Mouse (Mus musculus) stomach, adult 2 months (tissue): ENCODE data around the gene Gm14151. TPM values are rescaled to one million over a fixed set of nuclear protein-coding genes. Genes with fewer than 3 reads are reported as not detected.

Experiments used
- polyA plus RNA-seq: library from polyadenylated mRNA; depleted of rRNA; stranded (reverse); fragments of >200 nt; gene quantifications from 2 replicates; pipeline ENCODE4 v1.2.3, GENCODE M21; 2012; rRNA removed

Gene Gm14151
- not detected in 2 replicates for polyA plus RNA-seq

GRCm38 (mm10) chr2:151092250-151092649 is at the start of gene Gm14151:
TSS of gene Gm14151 (minus strand) at chr2:151092350.

GRCm38 (mm10) chr2:151097945-151098344 is 5.8 kb upstream of the Gm14151 start, which contains the start of gene Gm14147:
TSS of gene Gm14147 (plus strand) at chr2:151098245.

GRCm38 (mm10) chr2:151039232-151039695 is 52.9 kb downstream of the Gm14151 start, which contains the start of the genes Ninl and Nanp:
TSS of gene Ninl (minus strand) at chr2:151039382.
TSS of gene Nanp (minus strand) at chr2:151039398.

Other genes starting within 250 kb of the Gm14151 start
- gene Abhd12, start 187.6 kb downstream of the Gm14151 start, polyA plus RNA-seq, result 43.5 and 44.9 TPM in 2 replicates
- gene Gins1, start 186.9 kb downstream of the Gm14151 start, polyA plus RNA-seq, result 0.48 and 0.73 TPM in 2 replicates
- 0.70 and 0.82 TPM in 2 replicates for gene Ninl, start 53.0 kb downstream of the Gm14151 start, polyA plus RNA-seq
- gene Nanp, start 53.0 kb downstream of the Gm14151 start, polyA plus RNA-seq, result 0.31 and 0.74 TPM in 2 replicates
- gene Gm14147, start 5.9 kb upstream of the Gm14151 start, polyA plus RNA-seq, result not detected in 2 replicates